Mouse (Mus musculus) spleen, adult 2 months (tissue): ENCODE data around the gene Mei1. TPM values are rescaled to one million over a fixed set of nuclear protein-coding genes. Genes with fewer than 3 reads are reported as not detected.

Source experiments
- DNase-seq, 2 experiments: peaks; one replicate each; pipeline versions ENCODE4 v3.0.0 to v3.0.0-alpha.2; 2012 to 2021; ENCODE audit warnings: low spot score in 2 of 2, low read depth in 1 of 2
- H3K27ac ChIP-seq: fragments of 200-500 bp; 2 replicates; pipeline ENCODE4 v1.5.1; 2012; ENCODE audit warnings: low read length, inconsistent platforms; ENCODE audit not compliant: insufficient read depth
- H3K27me3 ChIP-seq: fragments of 200-500 bp; 2 replicates; pipeline ENCODE4 v1.6.1; 2012; ENCODE audit warnings: mild to moderate bottlenecking, moderate library complexity, low read length, inconsistent platforms; ENCODE audit not compliant: control insufficient read depth, insufficient read depth
- H3K36me3 ChIP-seq: fragments of 200-500 bp; 2 replicates; pipeline ENCODE4 v1.6.1; 2012; ENCODE audit warnings: mild to moderate bottlenecking, low read length, inconsistent platforms; ENCODE audit not compliant: control insufficient read depth, insufficient read depth
- H3K4me1 ChIP-seq: fragments of 200-500 bp; 2 replicates; pipeline ENCODE4 v1.6.1; 2011; ENCODE audit warnings: inconsistent platforms; ENCODE audit not compliant: control insufficient read depth, insufficient read depth, insufficient read length
- H3K4me3 ChIP-seq: fragments of 200-500 bp; 2 replicates; pipeline ENCODE4 v1.5.1; 2011; ENCODE audit warnings: mild to moderate bottlenecking, inconsistent platforms; ENCODE audit not compliant: insufficient read depth, insufficient read length; ENCODE audit errors: extremely low read depth
- CTCF ChIP-seq: fragments of 200-500 bp; IDR thresholded peaks from 2 replicates; pipeline ENCODE4 v1.5.1; 2011; ENCODE audit warnings: mild to moderate bottlenecking, inconsistent platforms; ENCODE audit not compliant: insufficient read depth, insufficient read length, insufficient replicate concordance; ENCODE audit errors: extremely low read depth
- POLR2A ChIP-seq: fragments of 200-500 bp; IDR thresholded peaks from 2 replicates; pipeline ENCODE4 v1.6.1; 2011; ENCODE audit warnings: low read depth, low read length, inconsistent platforms
- WGBS: fragments of 180-500 bp; shearing (Covaris S2); methylation state at CpG from one replicate; pipeline ENCODE4 v1.1.7; 2018; 5-methylcytosine and 5-hydroxymethylcytosine counted together
- polyA plus RNA-seq: library from polyadenylated mRNA; depleted of rRNA; stranded (reverse); fragments of >200 nt; gene quantifications from 2 replicates; pipeline ENCODE4 v1.2.3, GENCODE M21; 2012

Mei1 gene
- polyA plus RNA-seq, 1 experiment, result not detected

GRCm38 (mm10) chr15:82127426-82128374 is 57.9 kb downstream of the Mei1 start, which contains the start of gene Ccdc134:
Gene Ccdc134 (plus strand): TSS chr15:82127922.
- DNase-seq, result peak; percentile 90 to 97

GRCm38 (mm10) chr15:82128398-82128797 is 58.6 kb downstream of the Mei1 start:
- Histone ChIP-seq H3K27me3 (no peaks in the 10 kb centered on the region), H3K36me3 (peaks cover 3% of the 10 kb centered on the region; the same call in 1 of the 2 replicates), H3K4me1 (peaks cover 8% of the 10 kb centered on the region; the same call in 1 of the 2 replicates), H3K4me3 (peak overlapping the region; percentile 69), H3K27ac (no peak overlapping the region)
- TF ChIP-seq CTCF (no peak), POLR2A (no peak)
- 10% methylated on average over 5 of the region's 5 CpGs for WGBS
- no peak for DNase-seq

More at GRCm38 (mm10) chr15:82127426-82128374, 57.9 kb downstream of the Mei1 start, which contains the start of gene Ccdc134:
- Histone ChIP-seq H3K27ac (peak within 1 kb of the TSS; percentile 86), H3K36me3 (peaks cover 3% of the 10 kb centered on the region; the same call in 1 of the 2 replicates), H3K27me3 (no peaks in the 10 kb centered on the region), H3K4me3 (peak within 1 kb of the TSS; percentile 69), H3K4me1 (peaks cover 8% of the 10 kb centered on the region; the same call in 1 of the 2 replicates)
- TF ChIP-seq CTCF, result no peak
- 2% methylated on average over 74 of the region's 74 CpGs for WGBS

GRCm38 (mm10) chr15:82130599-82130998 is 60.8 kb downstream of the Mei1 start:
- Histone ChIP-seq H3K36me3 (peaks cover 3% of the 10 kb centered on the region; the same call in 1 of the 2 replicates), H3K27ac (no peak overlapping the region), H3K4me3 (no peak overlapping the region), H3K27me3 (no peaks in the 10 kb centered on the region), H3K4me1 (peaks cover 8% of the 10 kb centered on the region; the same call in 1 of the 2 replicates)
- DNase-seq, result no peak
- WGBS, result 43% methylated on average over 7 of the region's 7 CpGs
- TF ChIP-seq POLR2A (no peak), CTCF (no peak)

- WGBS, result 69% methylated on average over 4 of the region's 4 CpGs
- H3K27ac ChIP-seq, result no peak overlapping the region
These were observed 65.6 kb downstream of the Mei1 start for GRCm38 (mm10) chr15:82135372-82135771.

GRCm38 (mm10) chr15:82138565-82138964 is 68.8 kb downstream of the Mei1 start:
- H3K4me1 ChIP-seq, result no peaks in the 10 kb centered on the region
- 47% methylated on average over 4 of the region's 4 CpGs for WGBS
- H3K27me3 ChIP-seq, result no peaks in the 10 kb centered on the region
- TF ChIP-seq CTCF, result peak; percentile 75; the same call in 1 of the 2 replicates
- TF ChIP-seq POLR2A, result no peak
- H3K36me3 ChIP-seq, result peaks cover 8% of the 10 kb centered on the region
- no peak overlapping the region for H3K4me3 ChIP-seq
- H3K27ac ChIP-seq, result no peak overlapping the region
- peak in 1 of 2 experiments; percentile 64 for DNase-seq

More at GRCm38 (mm10) chr15:82135372-82135771, 65.6 kb downstream of the Mei1 start:
- no peak for DNase-seq
- Histone ChIP-seq H3K4me1 (no peaks in the 10 kb centered on the region; the same call in 1 of the 2 replicates), H3K27me3 (no peaks in the 10 kb centered on the region), H3K36me3 (peaks cover 3% of the 10 kb centered on the region; the same call in 1 of the 2 replicates), H3K4me3 (no peak overlapping the region)
- TF ChIP-seq CTCF (no peak), POLR2A (no peak)

- TF ChIP-seq POLR2A, result no peak
- TF ChIP-seq CTCF, result no peak
- 89% methylated on average over 8 of the region's 8 CpGs for WGBS
- Histone ChIP-seq H3K4me1 (no peaks in the 10 kb centered on the region), H3K4me3 (no peak overlapping the region), H3K27ac (no peak overlapping the region), H3K27me3 (no peaks in the 10 kb centered on the region), H3K36me3 (peaks cover 8% of the 10 kb centered on the region)
- DNase-seq, result no peak
These were observed 69.4 kb downstream of the Mei1 start for GRCm38 (mm10) chr15:82139196-82139595.

GRCm38 (mm10) chr15:82140355-82140754 is 70.6 kb downstream of the Mei1 start:
- WGBS, result 59% methylated on average over 3 of the region's 3 CpGs
- TF ChIP-seq POLR2A (no peak), CTCF (peak; percentile 31; the same call in 1 of the 2 replicates)
- Histone ChIP-seq H3K4me3 (no peak overlapping the region), H3K27me3 (no peaks in the 10 kb centered on the region), H3K36me3 (peaks cover 8% of the 10 kb centered on the region), H3K27ac (no peak overlapping the region), H3K4me1 (no peaks in the 10 kb centered on the region; the same call in 1 of the 2 replicates)
- DNase-seq, result peak in 1 of 2 experiments; percentile 51
